Mouse (Mus musculus): ENCODE measurements around the gene H2al2a. TPM values are rescaled to one million over a fixed set of nuclear protein-coding genes. Genes with fewer than 3 reads are reported as not detected.

Gene H2al2a
- not detected in 2 replicates for total RNA-seq (2021)
- long read RNA-seq, experiment 1, result 0 reads
- long read RNA-seq, experiment 2, result 0 reads

DNA sequence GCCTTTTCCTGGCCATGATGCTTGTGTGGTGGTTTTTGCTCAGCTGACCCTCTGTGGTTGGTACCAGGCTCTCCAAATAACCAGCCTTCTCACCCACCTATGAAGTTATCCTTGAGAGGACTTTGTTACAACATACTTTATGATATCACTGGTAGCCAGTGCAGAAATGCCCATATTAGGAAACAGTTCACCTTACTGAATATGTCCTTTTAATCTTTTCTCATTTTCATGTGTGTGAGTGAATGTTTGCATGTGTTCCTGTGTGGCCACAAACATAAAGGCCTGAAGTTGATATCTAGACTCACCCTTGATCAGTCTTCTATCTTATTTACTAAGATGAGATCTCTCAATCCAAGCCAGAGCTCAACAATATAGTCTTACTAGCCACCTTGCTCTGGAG lies at the start of gene H2al2a:
H2al2a (minus strand) TSS at position 101 of the 400 bp plus-strand sequence.
- DNase-seq, result no peak

DNA sequence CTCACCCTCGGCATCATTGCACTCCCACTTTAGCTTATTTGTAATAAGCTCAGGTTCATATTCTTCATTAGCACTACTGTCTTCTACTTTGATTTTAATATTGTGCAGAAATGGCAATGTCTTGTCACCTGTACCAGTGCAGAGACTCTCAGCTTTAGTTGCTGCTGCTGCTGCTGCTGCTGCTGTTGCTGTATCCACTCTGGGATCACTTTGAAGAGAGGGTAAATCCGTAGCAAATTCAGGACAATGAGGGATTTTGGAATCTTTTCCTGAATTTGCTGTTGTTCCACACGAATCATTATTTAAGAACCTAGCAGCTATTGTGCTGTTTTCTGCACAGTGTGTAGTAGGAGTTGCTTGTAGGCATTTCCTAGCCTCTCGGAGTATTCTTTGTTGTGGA lies 49.4 kb upstream of the H2al2a start:
- DNase-seq, result no peak

DNA sequence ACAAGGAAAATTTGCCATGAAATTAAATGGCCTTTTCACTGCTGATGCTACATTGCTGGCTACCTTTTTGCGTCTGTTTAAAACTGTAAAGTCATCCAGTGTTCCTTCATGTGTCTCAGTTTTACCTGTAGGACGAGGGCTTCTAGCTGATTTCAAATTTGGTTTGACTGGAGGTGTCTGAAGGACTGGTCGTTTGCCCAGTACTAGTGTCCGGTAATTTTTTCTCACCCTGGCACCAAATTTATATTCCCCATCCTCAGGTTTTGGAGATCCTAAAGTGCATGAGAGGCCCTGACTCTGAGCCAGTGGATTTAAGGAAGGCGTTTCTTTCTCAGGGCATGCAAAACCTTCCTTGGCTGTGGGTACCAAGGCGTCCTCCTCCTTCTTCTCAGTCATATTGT lies 49.0 kb upstream of the H2al2a start:
- DNase-seq, result no peak

DNA sequence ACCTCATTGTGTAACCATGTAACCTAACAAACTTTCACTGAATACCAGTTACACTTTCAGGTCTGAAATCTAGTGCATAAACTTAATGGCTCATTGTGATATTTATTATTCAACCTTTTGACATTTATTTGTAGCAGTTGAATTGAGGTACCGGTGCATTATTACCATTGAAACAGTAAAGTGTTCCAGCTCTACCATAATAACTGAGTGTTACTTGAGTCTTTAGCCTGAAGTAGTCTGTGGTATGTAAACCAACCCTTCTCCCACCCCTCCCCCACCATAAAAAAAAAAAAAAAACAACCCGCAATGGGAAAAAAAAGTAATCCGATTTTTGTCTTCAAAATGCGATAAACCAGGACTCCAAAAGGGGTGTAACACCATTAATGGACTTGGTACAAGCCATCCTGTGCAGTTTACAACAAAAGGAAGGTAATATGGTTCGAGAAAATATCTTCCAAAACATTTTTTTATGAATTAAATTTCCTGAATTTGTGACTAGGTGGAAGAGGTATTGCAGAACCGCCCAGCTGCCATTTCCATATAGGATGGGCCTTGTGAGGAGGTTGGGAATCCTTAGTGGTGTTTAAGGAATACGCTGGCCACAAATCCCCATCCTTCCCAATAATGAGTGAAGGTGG lies 48.5 kb upstream of the H2al2a start:
- no peak for DNase-seq

DNA sequence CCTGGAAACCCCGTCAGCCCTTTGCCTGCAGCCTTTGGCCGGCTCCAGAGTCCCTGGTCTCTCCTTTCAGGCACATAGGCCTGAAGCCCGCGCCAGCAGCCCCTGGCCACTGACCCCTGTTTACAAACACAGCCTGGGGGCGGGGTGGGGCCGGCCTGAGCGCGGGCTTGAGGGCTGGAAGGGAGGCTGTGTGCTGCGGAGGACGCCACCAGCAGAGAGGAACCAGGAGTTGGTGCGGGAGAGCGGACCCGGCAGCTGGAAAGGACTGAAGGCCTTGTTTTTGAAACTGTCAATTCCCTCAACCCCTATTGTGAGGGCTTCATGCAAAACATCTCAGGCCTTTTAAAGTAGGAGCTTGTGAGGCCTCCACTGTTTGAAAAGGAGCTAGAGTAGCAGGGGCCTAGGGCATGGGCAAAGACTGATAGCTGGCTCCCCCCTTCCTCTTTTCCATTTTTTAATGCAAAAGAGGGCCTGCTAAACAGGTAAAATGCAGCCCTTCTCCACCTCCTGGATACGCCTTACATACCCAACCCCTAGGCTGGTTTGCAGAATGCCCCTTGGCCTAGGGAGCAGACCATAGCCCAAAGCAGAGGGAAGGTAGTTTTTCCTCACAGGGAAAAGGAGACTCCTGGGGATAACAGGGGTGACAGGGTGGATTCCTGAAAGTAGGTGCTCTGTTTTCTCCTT lies 44.6 kb upstream of the H2al2a start:
- no peak for DNase-seq

DNA sequence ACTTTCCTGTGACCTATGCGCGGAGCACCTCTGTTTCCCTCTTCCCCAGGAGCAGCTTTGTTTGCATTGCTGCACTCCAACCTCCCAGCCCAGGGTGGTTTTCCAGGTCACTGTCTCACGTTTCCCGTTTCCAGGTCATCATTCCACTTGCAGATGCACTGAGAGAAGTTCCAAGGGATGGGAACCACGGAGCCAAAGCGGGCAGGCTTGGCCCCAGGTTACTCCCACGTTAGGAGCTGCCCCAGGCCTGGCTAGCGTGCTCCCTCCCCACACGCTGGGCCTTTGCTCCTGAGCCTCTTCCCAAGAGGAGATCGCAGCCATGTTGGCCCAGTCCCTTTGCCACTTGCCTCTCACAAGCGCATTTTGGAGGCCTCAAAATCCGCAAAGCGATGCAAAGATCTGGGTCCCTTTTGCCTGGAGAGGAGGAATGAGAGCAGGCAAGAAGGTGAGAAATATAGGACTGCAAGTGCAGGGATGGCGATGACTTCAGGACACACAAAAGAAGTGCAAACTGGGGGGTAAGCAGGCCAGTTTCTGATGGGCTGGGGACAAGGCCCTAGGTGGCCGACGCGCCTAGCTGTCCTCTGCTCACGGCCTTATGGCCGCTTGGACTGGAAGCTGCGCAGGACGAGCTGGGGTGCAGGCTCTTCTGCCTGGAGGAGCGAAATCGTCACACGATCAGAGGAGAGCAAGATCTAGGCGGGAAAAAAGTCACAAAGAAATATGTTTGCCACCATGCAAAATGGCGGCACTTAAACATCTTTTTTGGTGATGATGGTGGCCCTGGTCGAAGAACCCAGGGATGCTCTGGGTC lies 43.8 kb upstream of the H2al2a start:
- no peak for DNase-seq

DNA sequence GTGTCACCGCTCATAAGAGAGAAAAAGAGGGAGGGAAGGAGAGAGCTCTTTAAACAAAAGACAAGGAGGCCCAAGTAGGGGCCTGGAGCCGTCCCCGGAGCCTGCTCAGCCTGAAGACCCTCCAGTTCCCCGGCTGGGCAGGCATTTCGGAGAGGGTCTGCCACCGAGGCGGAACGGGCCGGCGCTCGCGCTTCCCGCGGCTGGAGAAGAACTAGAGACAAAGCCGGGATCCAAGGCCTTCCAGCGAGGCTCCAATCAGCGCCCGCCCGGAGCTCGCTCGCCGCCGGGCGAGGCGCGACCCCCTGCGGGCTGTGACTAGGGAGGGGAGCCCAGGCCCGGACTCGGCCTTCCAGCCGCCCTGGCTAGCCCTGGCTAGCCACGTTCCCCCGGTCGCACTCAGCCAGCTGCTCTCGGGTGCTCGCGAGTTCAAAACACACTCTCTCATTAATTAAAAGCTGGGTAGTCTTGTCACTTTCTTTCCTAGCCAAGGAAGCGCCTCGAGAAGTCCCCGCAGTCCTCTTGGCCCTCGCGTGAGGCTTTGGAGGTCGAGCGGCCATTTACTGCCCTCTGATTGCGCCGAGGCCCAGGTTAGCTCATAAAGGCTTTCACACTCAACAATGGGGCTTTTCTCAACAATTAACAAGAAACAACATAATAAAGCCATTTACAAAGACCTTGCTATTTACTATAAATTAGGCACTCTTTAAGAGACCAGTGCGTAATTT lies 43.0 kb upstream of the H2al2a start:
- DNase-seq, result no peak

DNA sequence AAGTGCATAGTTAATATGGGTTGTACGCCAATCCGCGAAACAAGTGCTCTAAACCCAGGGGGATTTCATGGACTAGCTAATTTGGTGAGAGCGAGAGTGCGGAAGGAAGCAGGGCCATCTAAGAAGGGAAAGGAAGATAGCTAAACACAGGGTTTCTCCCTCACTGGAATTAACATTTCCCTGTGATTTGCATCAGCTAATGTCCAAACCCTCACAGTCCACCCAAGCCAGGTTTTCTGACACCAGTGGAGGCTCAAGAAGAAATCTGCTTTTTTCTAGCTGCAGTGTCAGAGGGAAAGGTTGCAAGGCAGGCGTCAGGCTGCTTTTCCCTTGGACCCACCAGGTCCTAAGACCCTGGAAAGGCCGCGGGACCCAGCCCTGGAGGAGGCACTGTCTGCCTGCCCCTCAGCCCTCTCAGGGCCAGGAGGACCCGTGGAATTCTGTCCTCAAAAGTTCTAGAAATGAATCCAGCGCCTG lies 42.2 kb upstream of the H2al2a start:
- DNase-seq, result no peak

DNA sequence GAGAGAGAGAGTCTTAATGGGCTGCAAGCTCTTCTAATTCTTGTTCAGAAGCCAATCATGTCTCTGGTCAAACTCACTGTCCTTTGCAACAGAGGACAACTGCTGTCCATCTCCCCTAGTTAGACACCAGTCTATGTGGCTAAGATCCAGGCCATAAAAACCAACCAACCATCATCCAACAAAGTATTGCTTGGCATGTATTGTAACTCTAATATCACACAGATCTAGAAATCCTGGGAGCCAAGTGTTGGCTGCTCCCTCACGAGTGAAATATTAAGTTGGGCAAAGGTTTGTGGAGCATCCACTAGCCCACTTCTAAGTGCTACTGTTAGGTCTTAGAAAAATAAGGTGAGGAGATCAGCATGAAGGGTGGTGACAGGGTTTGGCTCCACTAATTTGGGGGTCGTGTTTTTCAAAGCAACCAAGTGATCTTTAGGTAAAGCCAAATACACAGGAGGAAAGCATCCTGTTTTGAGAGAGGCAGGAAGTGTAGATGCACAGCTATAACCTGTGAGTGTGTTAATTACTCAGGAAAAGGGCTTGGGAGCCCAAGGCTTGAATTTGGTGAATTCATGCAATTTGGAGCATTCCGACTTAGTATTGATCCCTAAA lies 41.5 kb upstream of the H2al2a start:
- DNase-seq, result no peak

DNA sequence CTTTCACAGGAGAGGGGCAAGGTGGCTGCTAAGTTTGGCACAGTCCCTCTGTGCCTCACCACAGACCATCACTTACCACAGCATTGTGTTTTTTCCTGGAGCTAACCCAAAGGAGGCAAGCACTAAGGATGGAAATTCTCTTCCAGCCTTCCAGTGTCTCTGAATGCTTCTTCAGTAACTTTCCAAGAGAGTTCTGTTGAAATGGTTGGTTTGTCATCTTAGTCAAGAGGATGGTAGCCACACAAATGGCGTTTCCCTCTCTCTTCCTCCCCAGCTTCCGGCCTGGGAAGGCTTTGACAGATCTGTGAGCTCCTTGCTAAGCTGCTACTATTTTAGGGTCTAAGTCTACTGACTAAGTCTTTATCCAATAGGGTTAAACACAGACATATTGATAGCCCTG lies 40.7 kb upstream of the H2al2a start, which contains the start of gene A930004D18Rik:
A930004D18Rik (minus strand) TSS at position 247 of the 400 bp plus-strand sequence.
- DNase-seq, result no peak

DNA sequence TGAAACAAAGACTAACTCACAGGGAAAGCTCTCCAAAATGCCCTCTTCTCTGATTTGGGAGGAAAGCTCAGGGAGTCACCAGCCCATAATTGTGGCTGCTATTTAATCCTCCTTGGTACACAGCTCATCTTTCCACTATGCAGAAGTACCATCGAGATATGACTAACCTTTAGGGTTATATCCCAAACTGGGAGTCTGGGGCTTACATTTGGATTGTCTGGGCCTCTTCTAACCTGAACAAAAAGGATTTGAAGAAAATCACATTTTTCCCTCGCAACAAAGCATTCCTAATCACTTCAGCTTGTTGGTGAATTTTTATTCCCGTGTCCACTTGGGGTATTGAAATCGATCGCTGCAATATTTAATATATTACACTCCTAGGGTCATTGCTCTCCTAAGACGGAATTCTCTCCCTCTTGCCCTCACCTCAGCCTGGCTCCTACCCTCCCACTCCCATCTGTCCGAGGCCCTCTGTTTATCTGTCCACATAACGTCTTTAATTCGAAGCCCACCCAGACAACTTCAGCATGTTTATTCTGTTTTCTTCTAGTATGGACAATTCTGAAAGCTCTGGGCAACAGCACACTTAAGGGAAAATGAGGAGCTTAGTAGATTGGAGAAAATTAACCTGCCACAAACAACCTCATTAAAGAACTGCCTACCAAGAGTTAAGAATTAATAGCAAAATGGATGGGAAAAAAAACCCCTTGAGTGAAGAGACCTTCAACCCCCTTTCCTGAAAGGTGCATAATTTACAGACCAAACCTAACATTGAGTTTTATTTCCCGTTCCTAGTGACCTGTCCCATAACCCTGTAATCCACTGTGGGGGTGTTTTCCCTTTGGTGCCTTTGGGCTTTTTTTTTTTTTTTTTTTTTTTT lies 37.9 kb upstream of the H2al2a start:
- no peak for DNase-seq

DNA sequence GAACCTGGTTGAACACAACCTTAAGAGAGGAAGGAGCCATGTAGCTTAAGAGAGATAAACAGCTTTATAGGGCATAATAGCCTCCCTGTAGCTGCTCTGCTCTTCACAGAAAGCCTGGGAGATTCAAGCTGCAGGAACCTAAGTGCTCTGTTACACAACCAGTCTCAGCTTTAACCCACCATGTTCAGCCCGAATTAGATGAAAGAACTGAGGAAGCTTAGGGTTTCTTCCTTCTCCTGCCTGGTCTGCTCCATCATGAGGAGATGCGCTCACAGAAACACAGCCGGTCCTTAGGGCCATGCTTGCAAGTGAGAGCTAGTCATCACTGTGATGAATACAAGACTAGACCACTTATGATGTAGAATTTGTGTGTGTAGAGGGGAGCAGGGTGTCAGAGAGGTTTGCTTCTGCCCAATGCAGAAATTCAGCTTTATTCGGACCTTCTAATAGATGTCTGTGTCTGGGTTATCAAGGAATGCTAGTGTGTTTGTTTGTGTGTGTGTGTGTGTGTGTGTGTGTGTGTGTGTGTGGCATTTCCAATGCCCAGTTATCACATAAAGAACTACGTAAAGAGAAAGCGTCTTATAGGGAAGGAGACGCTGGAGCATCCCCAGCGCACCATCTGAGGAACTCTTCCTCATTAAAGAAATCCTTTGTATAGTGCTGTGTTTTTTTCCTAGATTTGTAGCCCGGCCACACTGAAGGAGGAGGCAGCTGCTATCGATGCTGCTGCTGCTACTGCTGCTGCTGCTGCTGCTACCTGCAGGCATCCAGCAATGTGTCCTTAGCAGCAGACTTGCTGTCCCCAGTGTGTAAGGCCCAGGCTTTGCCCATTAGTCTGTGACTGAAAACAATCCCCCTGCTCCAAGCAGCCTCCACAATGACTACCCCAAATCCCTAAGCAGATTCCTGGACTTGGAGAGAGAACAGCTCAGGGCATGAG lies 36.7 kb upstream of the H2al2a start:
- DNase-seq, result no peak

DNA sequence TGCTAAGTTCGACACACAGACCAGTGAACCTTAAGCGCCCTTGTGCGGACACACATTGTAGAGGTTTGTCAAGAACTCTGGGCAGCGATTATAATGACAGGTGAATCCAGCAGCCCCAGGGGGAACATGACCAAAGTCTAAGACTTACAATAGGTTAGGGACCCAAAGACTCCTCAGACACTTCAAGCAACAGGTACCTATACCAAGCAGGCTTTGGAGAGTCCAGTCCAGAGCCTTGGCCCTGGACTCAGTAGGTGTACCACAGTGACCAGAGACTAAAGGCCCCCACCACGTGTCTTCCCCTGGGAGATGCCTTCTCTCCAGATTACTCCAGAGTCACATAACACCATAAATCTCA lies 35.8 kb upstream of the H2al2a start:
- DNase-seq, result no peak

DNA sequence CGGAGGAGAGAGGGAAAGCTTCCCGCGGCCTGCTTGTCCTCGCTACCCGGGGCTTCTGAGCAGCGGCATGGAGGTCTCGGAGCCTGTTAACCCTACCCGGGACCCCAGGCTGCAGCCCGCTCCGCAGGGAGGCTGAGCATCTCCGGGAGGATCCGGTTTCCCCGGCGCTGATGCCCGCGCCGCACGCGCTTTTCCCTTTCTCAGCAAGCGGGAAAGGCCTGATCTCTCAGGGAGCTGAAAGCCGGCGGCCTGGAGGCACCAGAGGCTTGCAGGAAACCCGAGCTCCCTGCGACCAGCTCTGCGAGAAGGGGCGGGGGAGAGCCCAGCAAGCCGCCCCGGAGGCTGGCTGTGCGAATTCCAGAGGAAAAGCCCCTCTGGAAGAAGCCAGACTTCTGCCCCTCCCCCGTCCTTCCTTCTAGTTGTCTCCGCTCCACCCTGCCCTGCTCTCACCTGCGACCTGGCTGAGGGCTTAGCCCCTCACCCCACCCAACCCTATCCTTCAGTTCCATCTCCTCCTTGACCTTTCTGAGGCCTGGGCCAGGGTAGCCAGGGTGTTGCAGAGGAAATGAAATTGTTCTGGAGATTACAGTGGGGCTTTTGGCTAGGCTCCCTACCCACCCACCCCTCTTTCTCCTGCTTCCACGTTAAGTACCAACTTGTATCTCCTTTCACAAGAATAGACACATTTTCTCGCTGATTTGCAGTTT lies 35.2 kb upstream of the H2al2a start:
- peak; percentile 73 for DNase-seq

DNA sequence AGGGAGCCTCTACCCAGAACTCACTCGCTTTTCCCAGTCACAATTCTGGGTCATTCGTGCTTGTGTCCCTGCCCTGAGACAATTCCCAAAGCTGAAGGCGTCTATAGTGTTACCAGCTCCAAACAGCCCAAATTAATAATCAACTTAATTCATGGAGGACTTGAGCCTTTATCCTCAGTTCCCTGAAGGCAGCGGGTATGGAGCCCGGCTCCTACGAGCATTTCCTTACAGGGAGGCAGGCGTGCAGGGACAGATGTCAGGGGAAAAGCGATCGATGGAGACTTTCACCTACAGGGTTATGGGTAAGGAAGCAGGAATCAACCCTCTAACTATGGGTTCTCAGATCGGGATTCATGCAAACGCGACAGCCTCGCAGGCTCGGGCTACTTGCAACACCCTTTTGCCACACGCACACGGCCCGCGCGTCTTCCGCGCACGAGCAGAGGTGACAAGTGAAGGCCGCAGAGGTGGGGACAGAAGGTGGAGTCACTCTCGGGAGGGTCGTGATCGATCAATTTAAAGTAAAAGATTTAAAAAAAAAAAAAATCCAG lies 34.6 kb upstream of the H2al2a start:
- DNase-seq, result peak; percentile 54

DNA sequence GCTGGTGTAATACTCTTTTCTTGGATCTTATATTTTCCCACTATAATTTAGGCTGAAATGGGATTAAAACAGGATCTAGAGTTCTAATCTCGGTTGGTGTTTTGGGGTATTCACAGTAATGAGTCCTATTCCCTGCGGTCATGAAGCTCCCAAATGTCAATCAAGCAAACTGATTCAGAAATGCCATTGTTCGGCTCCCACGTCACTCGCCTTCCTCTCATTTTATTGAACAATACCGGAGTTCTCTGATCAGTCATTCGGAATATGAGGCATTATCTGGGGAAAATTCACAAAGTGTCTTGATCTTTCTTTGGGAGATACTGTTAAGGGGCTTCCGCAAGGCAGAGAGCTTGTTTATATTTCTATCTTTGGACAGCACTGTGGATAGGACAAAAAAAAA lies 33.8 kb upstream of the H2al2a start:
- DNase-seq, result no peak

DNA sequence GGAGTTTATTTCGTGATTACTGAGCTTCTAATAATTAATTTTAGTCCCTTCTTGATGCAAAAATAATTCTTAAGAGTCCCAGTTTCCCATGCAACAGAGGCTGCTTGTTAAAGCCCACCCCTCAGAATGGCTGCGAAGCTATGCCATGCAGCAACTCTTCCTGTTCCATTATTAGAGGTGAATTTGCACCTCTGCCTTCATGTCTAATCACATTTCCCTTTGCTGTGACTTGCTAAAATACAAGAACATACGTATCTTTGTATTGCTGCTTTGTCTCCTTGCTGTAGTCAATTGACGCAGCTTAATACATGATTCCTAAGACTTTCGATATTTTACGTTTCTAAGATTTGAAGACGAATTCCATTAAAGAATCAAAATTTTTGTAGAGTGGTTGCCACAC lies 32.9 kb upstream of the H2al2a start:
- no peak for DNase-seq

DNA sequence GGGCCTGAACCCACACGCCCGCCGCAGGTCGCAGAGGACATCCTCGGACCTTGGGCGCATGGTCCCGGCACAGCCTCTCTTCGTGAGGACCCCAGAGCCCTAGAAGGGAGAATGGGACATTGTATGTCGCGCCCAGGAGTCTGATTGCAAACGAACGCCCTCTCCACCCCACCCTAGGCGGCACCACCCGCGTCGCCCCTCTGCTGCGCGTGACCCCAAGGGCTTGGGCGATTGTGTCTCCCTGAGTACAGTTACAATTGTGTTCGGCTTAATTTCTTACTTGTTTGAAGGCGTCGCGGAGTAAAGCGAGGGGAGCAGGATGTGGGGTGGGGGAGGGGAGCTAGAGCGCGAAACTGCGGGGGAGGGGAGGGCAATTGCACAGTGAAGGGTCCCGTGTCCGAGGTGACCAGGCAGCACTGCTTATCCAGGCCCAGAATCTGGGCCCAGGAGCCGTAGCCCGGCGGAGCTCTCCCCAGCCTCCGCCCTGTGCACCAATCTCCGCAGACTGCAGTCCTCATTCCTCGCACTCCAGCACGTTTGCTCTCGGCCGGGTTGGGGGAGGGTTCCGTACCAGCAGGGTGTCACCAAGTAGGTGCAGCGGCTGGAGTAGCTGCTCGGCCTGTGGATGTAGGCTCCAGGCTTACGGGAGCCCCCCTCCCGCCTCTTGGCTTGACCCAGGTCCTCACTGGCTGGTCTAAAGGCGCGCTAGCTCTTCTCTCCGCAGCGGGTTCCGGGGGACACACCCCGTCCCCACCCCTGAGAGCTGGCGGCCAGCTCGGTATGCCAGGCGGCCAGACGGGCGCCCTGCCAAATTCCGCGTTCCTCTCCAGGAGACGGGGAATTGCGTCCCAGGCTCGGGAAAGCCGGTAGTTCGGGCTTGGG lies 31.6 kb upstream of the H2al2a start:
- DNase-seq, result peak; percentile 95

All from adrenal gland, postnatal 14 days (tissue).